Mouse (Mus musculus): ENCODE measurements around the gene Plekha3.

DNA sequence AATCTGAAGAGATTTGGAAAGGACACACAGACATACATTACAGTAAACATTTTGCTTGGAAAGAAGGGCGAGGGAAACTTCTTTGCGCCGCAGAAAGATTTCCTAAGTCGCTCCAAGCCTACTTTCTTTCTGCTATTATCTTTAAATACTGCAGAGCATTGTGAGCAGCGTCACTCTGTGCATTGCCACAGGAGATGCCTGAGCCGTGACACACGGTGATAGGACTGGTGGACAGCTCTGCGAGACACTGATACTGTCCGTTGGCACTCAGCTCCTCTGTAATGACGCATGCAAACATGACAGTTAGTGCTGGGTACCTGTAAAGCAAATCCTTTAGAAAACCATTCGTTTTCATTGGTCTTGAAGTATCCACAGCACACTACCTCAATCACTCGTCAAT, 44.8 kb upstream of the Plekha3 start:
- TF ChIP-seq CTCF (IDR thresholded peaks at IDR 0.05; ENCODE audit: extremely low read depth, insufficient read length, insufficient replicate concordance, low read depth, low read length) = no peak
- no peak for TF ChIP-seq POLR2A (IDR thresholded peaks at IDR 0.05; ENCODE audit: low read depth, low read length)

Data from small intestine, adult 2 months (tissue).